Comparison of ENCODE assay signal across 24 mouse cellular contexts in genomic region chr16:21553506-21553905, GRCm38 (mm10).
DNase-seq lines count a peak whose midpoint lies in the region; ATAC-seq and TF ChIP-seq lines count a peak whose summit lies in the region.
"Had no signal": no experiment of that assay in that cellular context is flagged by ENCODE, and none has a peak within 500 bp of the region (broad histone marks: within the 10 kb centered on the region; RNA-seq: fewer than 3 reads in every experiment).

No protein-coding gene starts in this region.

- H3K27me3 ChIP-seq in liver, adult 2 months (ENCODE audit: control insufficient read depth, insufficient read depth, low read length) = no peaks in the 10 kb centered on the region
- no peaks in the 10 kb centered on the region for H3K27me3 ChIP-seq in liver, postnatal 0 days (ENCODE audit: insufficient read depth, low read length)
- H3K27me3 ChIP-seq: forebrain, embryonic 13.5 days; heart, embryonic 12.5 days; heart, embryonic 15.5 days had no signal

- no peak overlapping the region for H3K4me3 ChIP-seq in liver, adult 2 months (ENCODE audit: insufficient read depth, low read depth, low read length)
- H3K4me3 ChIP-seq in liver, postnatal 0 days (ENCODE audit: low read depth, low read length) = no peak overlapping the region
- H3K4me3 ChIP-seq: forebrain, embryonic 10.5 days; forebrain, embryonic 13.5 days; heart, embryonic 12.5 days; heart, embryonic 15.5 days had no signal

- H3K36me3 ChIP-seq in liver, adult 2 months (ENCODE audit: control insufficient read depth, insufficient read depth, low read length) = peaks cover 3% of the 10 kb centered on the region; the same call in 1 of the 2 replicates
- no peaks in the 10 kb centered on the region; the same call in 1 of the 2 replicates for H3K36me3 ChIP-seq in liver, postnatal 0 days (replicated peaks; ENCODE audit: insufficient read depth, low read length)

- H3K79me2 ChIP-seq in liver, adult 2 months (ENCODE audit: control insufficient read depth, insufficient read depth, low read length) = no peaks in the 10 kb centered on the region

- TF ChIP-seq POLR2A in liver, adult 2 months (IDR thresholded peaks at IDR 0.05; ENCODE audit: extremely low read depth, insufficient read depth, low read length) = no peak

- WGBS in liver, adult 2 months = 73% methylated on average over 3 of the region's 3 CpGs
- WGBS in liver, postnatal 0 days (ENCODE audit: insufficient replicate concordance) = 84% methylated on average over 3 of the region's 3 CpGs

- no peaks in the 10 kb centered on the region for H3K9me3 ChIP-seq in liver, postnatal 0 days (ENCODE audit: low read length)
- H3K9me3 ChIP-seq: forebrain, embryonic 10.5 days; forebrain, embryonic 13.5 days; heart, embryonic 15.5 days had no signal

- intact Hi-C loops in heart, postnatal 36 days (cut with DNase I) = no loop called here

- H3K4me2 ChIP-seq in liver, postnatal 0 days (ENCODE audit: low read depth, low read length) = no peak overlapping the region
- H3K4me2 ChIP-seq: forebrain, embryonic 13.5 days; heart, embryonic 12.5 days; heart, embryonic 15.5 days; hindbrain, embryonic 14.5 days had no signal

- TF ChIP-seq CTCF in liver, adult 2 months (IDR thresholded peaks at IDR 0.05; ENCODE audit: low read depth, low read length) = no peak
- TF ChIP-seq CTCF in liver, postnatal 0 days (IDR thresholded peaks at IDR 0.05; ENCODE audit: low read depth) = no peak

- no peak for ATAC-seq in liver, postnatal 0 days
- ATAC-seq in granulocyte monocyte progenitor cell, adult 5-6 weeks (replicated peaks; ENCODE audit: poor library complexity, severe bottlenecking) = no peak
- ATAC-seq: activated CD4-positive, CD25-positive, alpha-beta regulatory T cell, adult 4 months; forebrain, embryonic 13.5 days; forebrain, embryonic 16.5 days had no signal

- H3K9ac ChIP-seq in liver, adult 2 months (ENCODE audit: low read depth, low read length) = no peak overlapping the region
- H3K9ac ChIP-seq in liver, postnatal 0 days (replicated peaks) = no peak overlapping the region
- H3K9ac ChIP-seq: forebrain, embryonic 13.5 days; heart, embryonic 12.5 days; heart, embryonic 15.5 days; hindbrain, embryonic 14.5 days had no signal

- H3K4me1 ChIP-seq in liver, adult 2 months (ENCODE audit: control insufficient read depth, insufficient read depth, low read length) = peaks cover 4% of the 10 kb centered on the region; the same call in 1 of the 2 replicates
- H3K4me1 ChIP-seq in liver, postnatal 0 days (ENCODE audit: insufficient read depth) = no peaks in the 10 kb centered on the region
- H3K4me1 ChIP-seq: forebrain, embryonic 10.5 days; forebrain, embryonic 13.5 days had no signal

- TF ChIP-seq EP300 in liver, postnatal 0 days (IDR thresholded peaks at IDR 0.05; ENCODE audit: low read depth) = no peak

- DNase-seq in heart, adult 11 months = peak; percentile 25
- DNase-seq in heart, postnatal 36 days = no peak
- DNase-seq in kidney, adult 8-10 months = peak; percentile 64 to 73
- DNase-seq in kidney, postnatal 4 days = no peak
- peak; percentile 28 for DNase-seq in liver, adult 2 months (ENCODE audit: extremely low read depth, low read depth, low spot score)
- DNase-seq in liver, postnatal 0 days = no peak
- DNase-seq in kidney, postnatal 14 days = peak; percentile 21
- DNase-seq: adrenal gland, adult 8-10 months; adrenal gland, postnatal 25 days; cerebellum, adult 11-12 months; cerebellum, adult 8-10 months; gastrocnemius, postnatal 10 days; gastrocnemius, postnatal 36 days; heart, adult 18-20 months; heart, postnatal 10 days; heart, postnatal 4 days had no signal

- no peak overlapping the region for H3K27ac ChIP-seq in liver, adult 2 months (replicated peaks; ENCODE audit: insufficient read depth, low read depth, low read length)
- no peak overlapping the region for H3K27ac ChIP-seq in liver, postnatal 0 days (ENCODE audit: low read depth)
- H3K27ac ChIP-seq: forebrain, embryonic 10.5 days; forebrain, embryonic 13.5 days; heart, embryonic 15.5 days; hindbrain, embryonic 14.5 days had no signal

Comparison
In these comparisons a context has a peak if more than half of its experiments do, and no peak if none do; other contexts are left out.
1. DNase-seq: peak in heart, adult 11 months (single experiment), kidney, adult 8-10 months (2 of 2), liver, adult 2 months (single experiment) and kidney, postnatal 14 days (single experiment); none in heart, postnatal 36 days (0 of 2), kidney, postnatal 4 days (0 of 2) and liver, postnatal 0 days (single experiment).